Mouse (Mus musculus) liver, adult 2 months (tissue): ENCODE measurements around the gene Map7d1. TPM values are rescaled to one million over a fixed set of nuclear protein-coding genes. Genes with fewer than 3 reads are reported as not detected.

Experiments used
- DNase-seq: peaks from one replicate; pipeline ENCODE4 v3.0.0-alpha.2; 2011; ENCODE audit warnings: low read depth, low spot score; ENCODE audit errors: extremely low read depth
- H3K27ac ChIP-seq: fragments of 200-500 bp; replicated peaks from 2 replicates; pipeline ENCODE4 v1.5.1; 2012; ENCODE audit warnings: low read depth, mild to moderate bottlenecking, control low read depth, inconsistent platforms, low read length; ENCODE audit not compliant: insufficient read depth
- H3K27me3 ChIP-seq: fragments of 200-500 bp; 2 replicates; pipeline ENCODE4 v1.6.1; 2012; ENCODE audit warnings: mild to moderate bottlenecking, moderate library complexity, low read length, inconsistent platforms; ENCODE audit not compliant: control insufficient read depth, insufficient read depth
- H3K36me3 ChIP-seq: fragments of 200-500 bp; 2 replicates; pipeline ENCODE4 v1.6.1; 2012; ENCODE audit warnings: low read length, inconsistent platforms; ENCODE audit not compliant: control insufficient read depth, insufficient read depth
- H3K4me1 ChIP-seq: fragments of 200-500 bp; 2 replicates; pipeline ENCODE4 v1.6.1; 2011; ENCODE audit warnings: low read length; ENCODE audit not compliant: control insufficient read depth, insufficient read depth
- H3K4me3 ChIP-seq: fragments of 200-500 bp; 2 replicates; pipeline ENCODE4 v1.5.1; 2011; ENCODE audit warnings: low read depth, mild to moderate bottlenecking, control low read depth, low read length, moderate library complexity; ENCODE audit not compliant: insufficient read depth
- H3K79me2 ChIP-seq: fragments of 200-500 bp; 2 replicates; pipeline ENCODE4 v1.6.1; 2012; ENCODE audit warnings: inconsistent platforms, mild to moderate bottlenecking, low read length, moderate library complexity; ENCODE audit not compliant: control insufficient read depth, insufficient read depth
- H3K9ac ChIP-seq: fragments of 200-500 bp; 2 replicates; pipeline ENCODE4 v1.6.1; 2012; ENCODE audit warnings: low read depth, mild to moderate bottlenecking, control low read depth, inconsistent platforms, low read length
- CTCF ChIP-seq: fragments of 200-500 bp; IDR thresholded peaks from 2 replicates; pipeline ENCODE4 v1.5.1; 2011; ENCODE audit warnings: low read depth, low read length, control low read depth
- POLR2A ChIP-seq: fragments of 200-500 bp; IDR thresholded peaks from 2 replicates; pipeline ENCODE4 v1.6.1; 2011; ENCODE audit warnings: low read length, control low read depth; ENCODE audit not compliant: insufficient read depth; ENCODE audit errors: extremely low read depth
- WGBS: fragments of 180-500 bp; shearing (Covaris S2); methylation state at CpG from one replicate; pipeline ENCODE4 v1.1.7; 2018; 5-methylcytosine and 5-hydroxymethylcytosine counted together
- polyA plus RNA-seq: library from polyadenylated mRNA; depleted of rRNA; stranded (reverse); fragments of >200 nt; gene quantifications from 2 replicates; pipeline ENCODE4 v1.2.3, GENCODE M21; 2012
- total RNA-seq: library from RNA; depleted of rRNA; stranded (reverse); fragments of >200 nt; gene quantifications from 2 replicates; pipeline ENCODE4 v1.2.3, GENCODE M21; 2014

Map7d1 gene
- total and polyA plus RNA-seq, 2 experiments: 8.2 to 19.1 TPM

DNA sequence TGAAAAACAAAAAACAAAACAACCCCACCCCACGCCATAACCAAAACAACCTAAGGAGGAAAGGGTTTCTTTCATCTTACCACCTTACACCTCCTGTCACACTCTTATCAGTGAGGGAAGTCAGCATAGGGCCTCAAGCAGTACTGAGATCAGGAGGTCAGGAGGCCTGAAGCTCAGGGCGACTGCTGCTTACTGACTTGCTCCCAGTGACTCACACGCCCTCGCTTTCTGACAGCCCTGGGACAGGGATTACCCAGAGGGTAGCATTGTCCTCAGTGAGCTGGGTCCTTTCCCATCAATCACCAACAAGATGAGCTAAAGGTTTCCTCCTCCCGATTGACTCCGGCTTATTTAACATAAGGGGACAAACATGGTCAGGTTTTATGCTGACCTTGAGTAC, 49.1 kb downstream of the Map7d1 start:
- Histone ChIP-seq H3K9ac (no peak overlapping the region), H3K27me3 (no peaks in the 10 kb centered on the region), H3K4me1 (peaks cover 10% of the 10 kb centered on the region; the same call in 1 of the 2 replicates), H3K36me3 (no peaks in the 10 kb centered on the region), H3K4me3 (no peak overlapping the region), H3K27ac (no peak overlapping the region), H3K79me2 (no peaks in the 10 kb centered on the region)
- TF ChIP-seq POLR2A (no peak), CTCF (no peak)
- DNase-seq: no peak
- 79% methylated on average over 6 of the region's 6 CpGs for WGBS

DNA sequence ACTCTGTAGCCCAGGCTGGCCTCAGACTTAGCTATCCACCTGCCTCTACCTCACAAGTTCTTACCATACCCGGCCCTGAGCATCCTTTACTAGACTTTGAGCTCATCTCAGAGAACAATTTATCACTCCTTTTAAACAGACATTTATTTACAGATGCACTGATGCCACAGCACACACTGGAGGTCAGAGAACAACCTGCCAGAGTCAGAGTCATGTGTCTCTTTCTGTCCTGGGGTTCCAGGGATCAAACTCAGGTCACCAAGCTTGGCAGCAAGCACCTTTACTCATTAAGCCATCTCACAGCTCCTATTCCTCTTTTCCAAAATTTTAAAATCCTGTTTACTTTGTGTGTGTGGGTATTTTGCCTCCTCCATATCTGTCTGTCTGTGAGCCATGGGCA, 50.8 kb downstream of the Map7d1 start:
- no peaks in the 10 kb centered on the region; the same call in 1 of the 2 replicates for H3K36me3 ChIP-seq
- H3K4me1 ChIP-seq: peaks cover 13% of the 10 kb centered on the region
- peak overlapping the region; percentile 76 for H3K27ac ChIP-seq
- WGBS: 17% methylated on average over 1 of the region's 1 CpGs
- H3K9ac ChIP-seq: no peak overlapping the region
- peaks cover 5% of the 10 kb centered on the region; the same call in 1 of the 2 replicates for H3K79me2 ChIP-seq
- peak; percentile 99 for DNase-seq
- H3K4me3 ChIP-seq: no peak overlapping the region
- TF ChIP-seq POLR2A (no peak), CTCF (no peak)
- H3K27me3 ChIP-seq: no peaks in the 10 kb centered on the region

DNA sequence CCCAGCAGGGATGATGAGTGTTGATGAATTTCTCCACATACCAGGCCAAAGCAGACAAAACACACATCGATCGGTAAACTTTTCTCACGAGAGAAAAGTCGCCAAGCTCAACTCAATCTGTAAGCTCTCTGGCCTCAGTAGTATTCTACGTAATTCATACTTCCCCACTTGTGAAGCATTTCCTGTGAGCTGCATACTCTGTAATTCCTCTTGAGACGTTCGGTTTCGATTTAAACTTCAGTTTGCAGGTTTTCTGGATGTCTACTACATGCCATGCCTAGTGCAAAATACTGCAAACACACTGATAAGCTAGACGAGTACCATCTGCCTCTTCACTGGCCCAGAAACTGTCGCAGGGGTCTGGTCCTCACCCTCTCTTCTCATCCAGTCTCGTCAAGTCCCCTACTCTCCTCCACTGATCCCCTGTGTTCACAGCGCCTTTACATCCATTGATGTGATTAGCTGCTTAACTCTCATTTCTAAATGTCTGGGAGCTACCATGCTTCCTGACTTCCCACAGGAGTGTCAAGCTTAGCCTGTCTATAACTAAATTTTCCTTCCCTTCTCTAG, 51.4 kb downstream of the Map7d1 start:
- no peak for DNase-seq
- no peak for TF ChIP-seq CTCF
- TF ChIP-seq POLR2A: no peak
- Histone ChIP-seq H3K79me2 (peaks cover 5% of the 10 kb centered on the region; the same call in 1 of the 2 replicates), H3K4me3 (no peak overlapping the region), H3K27ac (peak overlapping the region; percentile 5; the same call in 1 of the 2 replicates), H3K27me3 (no peaks in the 10 kb centered on the region), H3K4me1 (peaks cover 15% of the 10 kb centered on the region), H3K36me3 (no peaks in the 10 kb centered on the region; the same call in 1 of the 2 replicates), H3K9ac (no peak overlapping the region)
- 71% methylated on average over 12 of the region's 12 CpGs for WGBS

DNA sequence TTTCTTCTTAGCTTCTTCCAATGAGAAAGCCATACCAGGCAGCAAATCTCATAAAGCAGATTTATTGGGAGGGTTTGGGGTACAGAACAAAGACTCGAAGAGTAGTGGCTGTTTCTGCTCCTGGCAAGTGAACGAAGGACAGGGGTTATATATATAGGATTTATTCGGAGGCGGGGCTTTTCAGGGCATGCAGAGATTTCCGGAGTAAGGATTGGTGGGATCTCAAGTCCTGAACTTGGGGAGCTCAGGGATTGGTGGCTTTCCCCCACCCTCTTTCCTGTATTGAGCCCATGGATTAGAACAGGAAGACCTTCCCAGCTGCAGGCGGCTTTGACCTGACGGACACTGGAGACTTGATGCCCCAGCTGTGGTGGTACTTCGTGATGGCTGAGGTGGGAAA, 52.1 kb downstream of the Map7d1 start:
- no peak overlapping the region for H3K4me3 ChIP-seq
- peaks cover 18% of the 10 kb centered on the region for H3K4me1 ChIP-seq
- TF ChIP-seq CTCF (no peak), POLR2A (no peak)
- peaks cover 9% of the 10 kb centered on the region; the same call in 1 of the 2 replicates for H3K79me2 ChIP-seq
- H3K27ac ChIP-seq: no peak overlapping the region
- 94% methylated on average over 8 of the region's 8 CpGs for WGBS
- DNase-seq: no peak
- no peak overlapping the region for H3K9ac ChIP-seq
- H3K27me3 ChIP-seq: no peaks in the 10 kb centered on the region
- H3K36me3 ChIP-seq: no peaks in the 10 kb centered on the region; the same call in 1 of the 2 replicates

DNA sequence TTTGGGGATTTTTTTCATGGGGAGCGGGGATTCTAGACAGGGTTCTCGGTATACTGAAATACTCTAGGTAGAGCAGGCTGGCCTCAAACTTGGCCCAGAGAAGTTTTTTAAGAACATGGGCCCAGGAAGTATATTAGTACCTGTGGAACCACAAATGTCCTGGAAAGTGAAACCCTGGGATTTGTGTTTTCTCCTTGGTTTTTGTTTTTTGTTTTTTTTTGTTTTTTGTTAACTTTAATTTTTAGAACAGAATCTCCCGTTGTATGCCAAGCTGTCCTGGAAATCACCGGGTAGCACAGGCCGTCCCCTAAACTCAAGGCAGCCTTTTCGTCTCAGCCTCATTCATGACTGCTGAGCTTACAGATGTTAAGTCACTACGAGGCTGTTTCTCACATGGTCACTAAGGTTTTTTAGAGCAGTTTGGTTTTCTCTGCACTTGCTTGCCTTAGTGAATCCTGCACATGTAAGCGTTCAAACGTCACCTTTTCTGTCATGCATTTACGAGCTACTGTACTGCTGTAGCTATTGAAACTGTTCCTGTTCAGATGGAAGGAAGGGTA, 52.7 kb downstream of the Map7d1 start:
- H3K9ac ChIP-seq: peak overlapping the region; percentile 86
- H3K36me3 ChIP-seq: no peaks in the 10 kb centered on the region; the same call in 1 of the 2 replicates
- peaks cover 12% of the 10 kb centered on the region; the same call in 1 of the 2 replicates for H3K79me2 ChIP-seq
- H3K4me1 ChIP-seq: peaks cover 21% of the 10 kb centered on the region
- WGBS: 79% methylated on average over 10 of the region's 10 CpGs
- no peaks in the 10 kb centered on the region for H3K27me3 ChIP-seq
- no peak overlapping the region for H3K4me3 ChIP-seq
- no peak for DNase-seq
- TF ChIP-seq POLR2A (no peak), CTCF (no peak)
- H3K27ac ChIP-seq: peak overlapping the region; percentile 99
